Mouse (Mus musculus) embryonic facial prominence, embryonic 15.5 days (tissue): Measurements from ENCODE around the gene Zfp128. TPM values are rescaled to one million over a fixed set of nuclear protein-coding genes. Genes with fewer than 3 reads are reported as not detected.
"Not testable (repeated sequence)": the region's sequence is repeated elsewhere in the genome, so short reads cannot be mapped to it uniquely, and the experiment has no call there.

ENCODE experiments used
- ATAC-seq: fragments of 200-750 bp; cut with Nextera tagmentation; 2 replicates; pipeline ENCODE4 v1.8.0; 2017; ENCODE audit warnings: low read depth, moderate TSS enrichment; ENCODE audit not compliant: insufficient number of reproducible peaks, low FRiP score, low TSS enrichment
- H3K27ac ChIP-seq: fragments of 300-500 bp; sonication (generic); replicated peaks from 2 replicates; pipeline ENCODE4 v1.5.1; 2015; ENCODE audit warnings: mild to moderate bottlenecking, inconsistent platforms
- H3K27me3 ChIP-seq: fragments of 300-500 bp; sonication (generic); 2 replicates; pipeline ENCODE4 v1.6.1; 2015; ENCODE audit warnings: inconsistent platforms
- H3K36me3 ChIP-seq: fragments of 300-500 bp; sonication (generic); 2 replicates; pipeline ENCODE4 v1.6.1; 2015; ENCODE audit warnings: mild to moderate bottlenecking, inconsistent platforms
- H3K4me1 ChIP-seq: fragments of 300-500 bp; sonication (generic); 2 replicates; pipeline ENCODE4 v1.6.1; 2015; ENCODE audit warnings: inconsistent platforms
- H3K4me2 ChIP-seq: fragments of 300-500 bp; sonication (generic); replicated peaks from 2 replicates; pipeline ENCODE4 v1.6.1; 2015; ENCODE audit warnings: mild to moderate bottlenecking, inconsistent platforms
- H3K4me3 ChIP-seq: fragments of 300-500 bp; sonication (generic); replicated peaks from 2 replicates; pipeline ENCODE4 v1.5.1; 2015; ENCODE audit warnings: mild to moderate bottlenecking, inconsistent platforms
- H3K9ac ChIP-seq: fragments of 300-500 bp; sonication (generic); 2 replicates; pipeline ENCODE4 v1.6.1; 2015; ENCODE audit warnings: inconsistent platforms
- H3K9me3 ChIP-seq: fragments of 300-500 bp; sonication (generic); replicated peaks from 2 replicates; pipeline ENCODE4 v1.6.1; 2016; ENCODE audit warnings: inconsistent platforms
- WGBS: fragments of 180-500 bp; shearing (Covaris S2); methylation state at CpG from one replicate; pipeline ENCODE4 v1.1.7; 2015; 5-methylcytosine and 5-hydroxymethylcytosine counted together
- polyA plus RNA-seq: library from polyadenylated mRNA; unstranded; fragments of >200 nt; fragmentation: Nextera tagmentation; extraction: Ambion mirVana; gene quantifications from 2 replicates; pipeline ENCODE4 v1.2.1, GENCODE M21; 2015

Gene Zfp128
- polyA plus RNA-seq, 1 experiment from 2014 or later, result 5.1 TPM

- WGBS, result 2% methylated on average over 8 of the region's 8 CpGs
- Histone ChIP-seq H3K9me3 (no peaks in the 10 kb centered on the region), H3K4me3 (peak overlapping the region; percentile 99), H3K27me3 (peaks cover 7% of the 10 kb centered on the region; the same call in 1 of the 2 replicates), H3K4me1 (peaks cover 42% of the 10 kb centered on the region), H3K9ac (peak overlapping the region; percentile 93), H3K27ac (0 out of 2 replicates have a peak overlapping the region, but pooled peaks have one; percentile 51), H3K4me2 (peak overlapping the region; percentile 87), H3K36me3 (peaks cover 41% of the 10 kb centered on the region)
- no peak for ATAC-seq
Measured at GRCm38 (mm10) chr7:12922729-12923128, 41.8 kb downstream of the Zfp128 start.

- WGBS, result 83% methylated on average over 7 of the region's 7 CpGs
- H3K4me3 ChIP-seq, result no peak overlapping the region
- peaks cover 41% of the 10 kb centered on the region for H3K36me3 ChIP-seq
- ATAC-seq, result no peak
- no peak overlapping the region for H3K9ac ChIP-seq
- H3K4me1 ChIP-seq, result peaks cover 47% of the 10 kb centered on the region
- peaks cover 10% of the 10 kb centered on the region for H3K27me3 ChIP-seq
- H3K27ac ChIP-seq, result no peak overlapping the region
- no peak overlapping the region for H3K4me2 ChIP-seq
- no peaks in the 10 kb centered on the region for H3K9me3 ChIP-seq
Measured at GRCm38 (mm10) chr7:12926316-12926715, 45.3 kb downstream of the Zfp128 start.

DNA sequence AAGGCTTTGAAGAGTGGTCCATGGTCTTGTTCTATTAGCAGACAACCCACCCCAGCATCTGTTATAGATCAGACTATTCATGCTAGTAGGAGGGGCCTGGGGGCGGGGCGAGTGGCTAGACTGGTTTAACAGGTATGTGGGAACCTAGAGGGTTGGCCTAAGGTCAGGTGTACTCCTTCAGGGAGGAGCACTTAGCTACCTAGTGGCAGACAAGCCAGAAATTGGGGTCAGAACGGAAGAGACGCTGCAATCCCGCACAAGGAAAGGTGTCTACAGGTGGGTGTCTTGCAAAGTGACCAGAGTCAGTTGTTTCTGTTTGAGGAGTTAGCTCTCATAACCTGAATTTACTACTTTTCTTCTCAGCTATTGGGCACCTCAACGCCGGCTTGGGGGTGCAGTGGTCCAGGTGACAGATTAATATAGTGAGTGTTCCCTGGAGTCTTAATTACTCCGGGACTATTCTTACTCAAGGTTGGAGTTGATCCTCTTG, 46.3 kb downstream of the Zfp128 start, which contains the start of gene Rnf225:
Rnf225 (plus strand) TSS at position 226 of the 490 bp plus-strand sequence.
- WGBS, result 22% methylated on average over 8 of the region's 8 CpGs
- peak within 1 kb of the TSS; percentile 28 for H3K9ac ChIP-seq
- H3K27ac ChIP-seq, result no peak within 1 kb of the TSS
- H3K9me3 ChIP-seq, result no peaks in the 10 kb centered on the region
- H3K4me2 ChIP-seq, result peak within 1 kb of the TSS; percentile 79
- H3K27me3 ChIP-seq, result peaks cover 10% of the 10 kb centered on the region
- peaks cover 47% of the 10 kb centered on the region for H3K4me1 ChIP-seq
- H3K4me3 ChIP-seq, result peak within 1 kb of the TSS; percentile 41
- peaks cover 41% of the 10 kb centered on the region for H3K36me3 ChIP-seq
- 0 out of 2 replicates have a peak, but pooled peaks have one; percentile 9 for ATAC-seq

GRCm38 (mm10) chr7:12927693-12928589, 47.0 kb downstream of the Zfp128 start:
- Histone ChIP-seq H3K4me3 (peak overlapping the region; percentile 41), H3K9me3 (no peaks in the 10 kb centered on the region), H3K9ac (peak overlapping the region; percentile 28), H3K4me2 (peak overlapping the region; percentile 79), H3K36me3 (peaks cover 41% of the 10 kb centered on the region), H3K4me1 (peaks cover 45% of the 10 kb centered on the region), H3K27me3 (peaks cover 10% of the 10 kb centered on the region), H3K27ac (no peak overlapping the region)
- ATAC-seq, result 0 out of 2 replicates have a peak, but pooled peaks have one; percentile 18
- 5% methylated on average over 65 of the region's 65 CpGs for WGBS

DNA sequence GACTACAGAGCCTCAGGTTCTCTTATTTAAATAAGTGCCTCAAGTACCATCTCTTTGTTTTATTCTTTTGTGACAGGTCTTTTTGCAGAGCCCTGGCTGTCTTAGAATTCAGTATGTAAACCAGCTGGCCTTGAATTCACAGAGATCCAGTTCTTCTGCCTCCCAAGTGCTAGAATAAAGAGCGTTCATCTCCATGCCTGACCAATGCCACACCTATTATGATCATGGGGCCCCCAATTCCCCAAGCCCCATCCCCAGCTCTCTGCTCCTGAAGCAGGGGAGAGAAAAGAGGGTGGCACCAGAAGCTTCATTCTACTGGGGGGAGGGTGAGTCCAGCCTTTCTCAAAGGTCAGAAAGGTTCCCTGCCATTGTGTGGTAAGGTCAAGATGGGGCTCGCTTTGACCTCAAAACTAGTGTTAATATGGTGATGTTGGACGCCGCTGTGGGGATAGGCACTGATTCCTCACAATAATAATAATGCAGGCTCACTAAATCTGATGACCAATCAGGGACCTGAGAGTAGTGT, 52.7 kb downstream of the Zfp128 start:
- Histone ChIP-seq H3K36me3 (no peaks in the 10 kb centered on the region), H3K4me1 (no peaks in the 10 kb centered on the region), H3K9ac (no peak overlapping the region), H3K27ac (no peak overlapping the region), H3K9me3 (no peaks in the 10 kb centered on the region), H3K27me3 (no peaks in the 10 kb centered on the region; the same call in 1 of the 2 replicates), H3K4me3 (no peak overlapping the region), H3K4me2 (no peak overlapping the region)
- WGBS, result 79% methylated on average over 4 of the region's 4 CpGs
- ATAC-seq, result no peak

DNA sequence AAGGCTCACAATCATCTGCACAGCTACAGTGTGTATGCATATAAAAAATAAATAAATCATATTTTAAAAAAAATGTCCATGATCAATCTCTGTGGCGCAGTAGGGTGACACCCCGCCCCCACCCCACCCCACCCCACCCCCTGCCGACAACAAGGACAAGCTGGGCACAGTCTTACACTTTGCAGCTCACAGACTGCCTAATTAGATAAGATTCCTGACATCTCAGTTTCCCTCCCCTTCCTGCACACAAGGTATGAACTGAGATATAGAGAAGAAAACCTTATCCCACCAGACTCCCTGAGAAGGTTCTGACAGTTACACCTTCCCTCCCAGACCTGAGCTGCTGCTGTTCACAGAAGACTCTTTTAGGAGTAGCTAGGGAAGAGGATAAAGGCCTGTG, 53.8 kb downstream of the Zfp128 start:
- ATAC-seq, result no peak
- Histone ChIP-seq H3K4me3 (no peak overlapping the region), H3K4me2 (no peak overlapping the region), H3K27ac (no peak overlapping the region), H3K9ac (no peak overlapping the region), H3K4me1 (no peaks in the 10 kb centered on the region), H3K9me3 (no peaks in the 10 kb centered on the region), H3K36me3 (no peaks in the 10 kb centered on the region), H3K27me3 (no peaks in the 10 kb centered on the region)
- 73% methylated on average over 3 of the region's 3 CpGs for WGBS

- H3K27ac ChIP-seq, H3K4me3 ChIP-seq, ATAC-seq, H3K4me2 ChIP-seq, H3K9ac ChIP-seq, H3K4me1 ChIP-seq, H3K27me3 ChIP-seq, H3K9me3 ChIP-seq, H3K36me3 ChIP-seq: not testable (repeated sequence)
- WGBS, result 87% methylated on average over 4 of the region's 4 CpGs
Measured at GRCm38 (mm10) chr7:12937254-12937803, 56.4 kb downstream of the Zfp128 start.

GRCm38 (mm10) chr7:12940599-12940998, 59.6 kb downstream of the Zfp128 start:
- Histone ChIP-seq H3K9me3 (no peaks in the 10 kb centered on the region), H3K9ac (no peak overlapping the region), H3K27ac (no peak overlapping the region), H3K27me3 (no peaks in the 10 kb centered on the region), H3K4me3 (no peak overlapping the region), H3K4me1 (no peaks in the 10 kb centered on the region), H3K4me2 (no peak overlapping the region), H3K36me3 (no peaks in the 10 kb centered on the region)
- ATAC-seq, result no peak
- 78% methylated on average over 4 of the region's 4 CpGs for WGBS

Other genes starting within 250 kb of the Zfp128 start
- gene Vmn2r54, start 240.9 kb upstream of the Zfp128 start, polyA plus RNA-seq, result not detected in 2 replicates
- gene Vmn2r55, start 196.2 kb upstream of the Zfp128 start, polyA plus RNA-seq, result not detected in 2 replicates
- gene Vmn2r56, start 146.2 kb upstream of the Zfp128 start, polyA plus RNA-seq, result not detected in 2 replicates
- gene Zscan18, start 77.5 kb upstream of the Zfp128 start, polyA plus RNA-seq, result 8.8 and 10.4 TPM in 2 replicates
- gene Zfp329, start 62.3 kb upstream of the Zfp128 start, polyA plus RNA-seq, result 14.7 and 15.5 TPM in 2 replicates
- 36.6 and 39.7 TPM in 2 replicates for gene Zfp110, start 46.4 kb upstream of the Zfp128 start, polyA plus RNA-seq
- 17.5 and 17.7 TPM in 2 replicates for gene Zscan22, start 16.6 kb downstream of the Zfp128 start, polyA plus RNA-seq
- 1,070 and 1,140 TPM in 2 replicates for gene Rps5, start 41.1 kb downstream of the Zfp128 start, polyA plus RNA-seq
- 2.6 and 2.8 TPM in 2 replicates for gene Rnf225, start 46.2 kb downstream of the Zfp128 start, polyA plus RNA-seq
- gene Zfp324, start 84.7 kb downstream of the Zfp128 start, polyA plus RNA-seq, result 12.9 and 14.0 TPM in 2 replicates
- gene Zfp446, start 96.7 kb downstream of the Zfp128 start, polyA plus RNA-seq, result 8.6 and 10.7 TPM in 2 replicates
- 0.20 TPM in 1 of 2 replicates, not detected in the other for gene Slc27a5, start 117.0 kb downstream of the Zfp128 start, polyA plus RNA-seq
- 279 and 290 TPM in 2 replicates for gene Trim28, start 117.9 kb downstream of the Zfp128 start, polyA plus RNA-seq
- 26.0 and 29.4 TPM in 2 replicates for gene Zbtb45, start 128.9 kb downstream of the Zfp128 start, polyA plus RNA-seq
- 179 and 184 TPM in 2 replicates for gene Chmp2a, start 153.6 kb downstream of the Zfp128 start, polyA plus RNA-seq
- gene Ube2m, start 157.1 kb downstream of the Zfp128 start, polyA plus RNA-seq, result 126 and 127 TPM in 2 replicates
- gene Mzf1, start 173.6 kb downstream of the Zfp128 start, polyA plus RNA-seq, result 4.4 and 4.6 TPM in 2 replicates
- gene Vmn1r85, start 214.0 kb downstream of the Zfp128 start, polyA plus RNA-seq, result not detected in 2 replicates
- not detected in 2 replicates for gene Vmn1r86, start 238.7 kb downstream of the Zfp128 start, polyA plus RNA-seq